12 mouse cellular contexts compared by ENCODE assay signal in the genomic region with DNA sequence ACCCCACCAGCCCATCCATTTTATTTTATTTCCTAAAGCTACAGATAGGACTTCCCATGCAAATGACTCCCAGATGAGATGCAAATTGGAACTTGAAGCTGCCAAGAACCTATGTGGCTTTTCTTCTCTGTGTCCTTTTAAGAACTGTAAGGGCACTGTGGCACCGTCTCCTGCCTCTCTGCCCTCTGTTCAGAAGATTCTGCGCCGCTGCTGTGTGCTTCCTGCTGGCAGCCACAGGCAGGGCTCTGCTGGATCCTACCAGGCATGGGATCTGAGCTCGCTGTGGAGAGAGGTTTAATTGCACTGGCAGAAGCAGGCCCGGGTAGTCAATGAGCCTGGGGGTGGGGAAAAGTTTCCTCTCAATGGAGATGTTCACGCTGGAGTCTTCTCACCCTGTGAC.
"Had no signal": no experiment of that assay in that cellular context is flagged by ENCODE, and none has a peak within 500 bp of the region (broad histone marks: within the 10 kb centered on the region; RNA-seq: fewer than 3 reads in every experiment).

No protein-coding gene starts in this region.

- DNase-seq: layer of hippocampus, adult 9-11 months; layer of hippocampus, postnatal 36 days; lung, embryonic 14.5 days; lung, postnatal 10 days; lung, postnatal 4 days; right cerebral cortex, postnatal 4 days; spleen, adult 18-20 months; thymus, adult 18-20 months; thymus, postnatal 14 days had no signal

- ATAC-seq: midbrain, embryonic 15.5 days had no signal

- H3K27me3 ChIP-seq: midbrain, embryonic 15.5 days had no signal

- H3K27ac ChIP-seq: limb, embryonic 13.5 days; midbrain, embryonic 15.5 days had no signal

- H3K36me3 ChIP-seq: limb, embryonic 13.5 days; midbrain, embryonic 15.5 days had no signal

- H3K9me3 ChIP-seq: limb, embryonic 13.5 days; midbrain, embryonic 15.5 days had no signal

- H3K4me3 ChIP-seq: limb, embryonic 13.5 days; midbrain, embryonic 15.5 days had no signal

- H3K4me2 ChIP-seq: limb, embryonic 13.5 days; lung, embryonic 14.5 days; midbrain, embryonic 11.5 days; midbrain, embryonic 15.5 days had no signal

- H3K9ac ChIP-seq: limb, embryonic 13.5 days; lung, embryonic 14.5 days; midbrain, embryonic 15.5 days had no signal
